Mouse (Mus musculus) hindbrain, embryonic 12.5 days (tissue): ENCODE data around the gene Palm. TPM values are rescaled to one million over a fixed set of nuclear protein-coding genes. Genes with fewer than 3 reads are reported as not detected.

Experiments
- ATAC-seq: fragments of 200-750 bp; cut with Nextera tagmentation; 2 replicates; pipeline ENCODE4 v1.8.0; 2017; ENCODE audit warnings: moderate TSS enrichment; ENCODE audit not compliant: low FRiP score
- H3K27ac ChIP-seq: fragments of 300-500 bp; sonication (generic); 2 replicates; pipeline ENCODE4 v1.5.1; 2016; ENCODE audit warnings: mild to moderate bottlenecking
- H3K27me3 ChIP-seq: fragments of 300-500 bp; sonication (generic); 2 replicates; pipeline ENCODE4 v1.6.1; 2016; ENCODE audit warnings: mild to moderate bottlenecking
- H3K36me3 ChIP-seq: fragments of 300-500 bp; sonication (generic); 2 replicates; pipeline ENCODE4 v1.6.1; 2016; ENCODE audit warnings: mild to moderate bottlenecking
- H3K4me1 ChIP-seq: fragments of 300-500 bp; sonication (generic); 2 replicates; pipeline ENCODE4 v1.6.1; 2016
- H3K4me2 ChIP-seq: fragments of 300-500 bp; sonication (generic); replicated peaks from 2 replicates; pipeline ENCODE4 v1.6.1; 2016; ENCODE audit warnings: mild to moderate bottlenecking
- H3K4me3 ChIP-seq: fragments of 300-500 bp; sonication (generic); 2 replicates; pipeline ENCODE4 v1.5.1; 2016; ENCODE audit warnings: mild to moderate bottlenecking
- H3K9ac ChIP-seq: fragments of 300-500 bp; sonication (generic); 2 replicates; pipeline ENCODE4 v1.6.1; 2016; ENCODE audit warnings: mild to moderate bottlenecking, moderate library complexity
- H3K9me3 ChIP-seq: fragments of 300-500 bp; sonication (generic); replicated peaks from 2 replicates; pipeline ENCODE4 v1.6.1; 2016; ENCODE audit warnings: mild to moderate bottlenecking
- WGBS: fragments of 180-500 bp; shearing (Covaris S2); methylation state at CpG from one replicate; pipeline ENCODE4 v1.1.7; 2016; 5-methylcytosine and 5-hydroxymethylcytosine counted together
- polyA plus RNA-seq: library from polyadenylated mRNA; unstranded; fragments of >200 nt; fragmentation: Nextera tagmentation; extraction: Ambion mirVana; gene quantifications from 2 replicates; pipeline ENCODE4 v1.2.1, GENCODE M21; 2016

Gene Palm
- polyA plus RNA-seq, 1 experiment from 2014 or later, result 198 TPM

DNA sequence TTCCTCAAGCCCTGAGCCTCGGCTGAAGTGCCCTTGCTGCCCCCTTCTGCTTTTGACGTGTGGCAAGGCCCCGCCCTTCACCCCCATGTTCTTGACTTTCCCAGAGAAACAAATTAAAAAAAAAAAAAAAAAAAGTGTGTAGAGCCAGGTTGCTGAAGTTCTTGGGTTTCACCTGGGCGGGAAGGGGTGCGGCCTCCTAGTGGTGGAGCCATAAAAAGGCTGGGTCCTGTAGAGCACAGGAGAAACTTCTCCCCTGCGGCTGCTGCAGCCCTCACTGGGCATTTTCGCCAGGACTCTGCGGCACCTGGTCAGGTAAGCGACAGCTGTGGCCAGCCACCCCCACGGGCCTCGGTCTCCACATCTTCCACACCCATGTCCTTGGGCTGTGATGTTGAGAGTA is 27.4 kb downstream of the Palm start, which contains the start of gene Misp:
Misp (plus strand) TSS at position 208 of the 400 bp plus-strand sequence.
- no peak within 1 kb of the TSS for H3K4me2 ChIP-seq
- no peak within 1 kb of the TSS for H3K9ac ChIP-seq
- H3K4me1 ChIP-seq, result peaks cover 24% of the 10 kb centered on the region
- no peaks in the 10 kb centered on the region for H3K9me3 ChIP-seq
- 71% methylated on average over 11 of the region's 11 CpGs for WGBS
- H3K4me3 ChIP-seq, result no peak within 1 kb of the TSS
- ATAC-seq, result no peak
- H3K27me3 ChIP-seq, result no peaks in the 10 kb centered on the region; the same call in 1 of the 2 replicates
- no peak within 1 kb of the TSS for H3K27ac ChIP-seq
- H3K36me3 ChIP-seq, result peaks cover 50% of the 10 kb centered on the region

DNA sequence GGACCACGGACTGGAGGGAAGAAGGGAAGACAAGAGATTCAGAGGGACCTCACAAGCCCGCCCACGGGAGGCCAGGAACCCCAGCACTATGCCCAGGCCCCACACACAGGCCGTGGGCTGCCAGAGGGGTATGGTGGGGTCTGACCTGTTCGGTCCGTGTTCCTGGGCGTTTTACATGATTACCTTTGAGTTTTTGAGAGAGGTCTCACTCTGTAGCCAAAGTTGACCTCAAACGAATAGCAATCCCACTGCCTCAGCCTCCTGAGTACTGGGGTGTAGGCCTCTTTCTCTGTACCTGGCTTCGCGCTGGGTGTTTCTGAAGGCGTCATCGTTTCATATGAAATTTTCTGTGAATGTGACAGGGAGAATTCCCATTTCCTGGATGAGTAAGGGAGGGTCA is 28.4 kb downstream of the Palm start:
- 86% methylated on average over 12 of the region's 12 CpGs for WGBS
- H3K4me3 ChIP-seq, result no peak overlapping the region
- H3K27me3 ChIP-seq, result no peaks in the 10 kb centered on the region; the same call in 1 of the 2 replicates
- H3K9ac ChIP-seq, result no peak overlapping the region
- no peak overlapping the region for H3K4me2 ChIP-seq
- no peak for ATAC-seq
- no peaks in the 10 kb centered on the region for H3K9me3 ChIP-seq
- H3K27ac ChIP-seq, result no peak overlapping the region
- H3K4me1 ChIP-seq, result peaks cover 24% of the 10 kb centered on the region
- peaks cover 40% of the 10 kb centered on the region for H3K36me3 ChIP-seq

DNA sequence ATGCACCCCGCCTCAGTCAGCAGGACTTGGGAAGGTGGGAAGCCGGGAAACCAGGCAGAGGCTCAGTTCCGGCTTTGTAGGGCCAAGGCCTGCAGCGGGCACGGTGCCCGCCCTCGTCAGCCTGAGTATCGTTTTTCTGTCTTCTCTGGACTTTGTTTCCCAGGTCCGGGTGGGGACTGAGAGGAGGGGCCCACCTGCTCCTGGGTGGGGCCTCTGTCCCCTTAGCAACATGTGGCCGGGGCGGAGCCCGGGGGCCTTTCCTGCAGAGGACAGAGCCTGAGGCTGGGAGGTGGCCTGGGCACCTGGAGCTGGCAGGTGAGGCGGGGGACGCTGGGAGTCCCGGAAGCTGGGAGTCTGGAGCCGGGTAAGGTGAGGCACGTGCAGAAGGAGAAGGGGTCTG is 29.0 kb downstream of the Palm start:
- H3K9me3 ChIP-seq, result 0 out of 2 replicates have a peak, but pooled peaks cover 3% of the 10 kb centered on the region
- no peak overlapping the region for H3K4me3 ChIP-seq
- 0 out of 2 replicates have a peak overlapping the region, but pooled peaks have one; percentile 4 for H3K4me2 ChIP-seq
- H3K27ac ChIP-seq, result 0 out of 2 replicates have a peak overlapping the region, but pooled peaks have one; percentile 25
- no peak overlapping the region for H3K9ac ChIP-seq
- peaks cover 36% of the 10 kb centered on the region for H3K36me3 ChIP-seq
- H3K4me1 ChIP-seq, result peaks cover 23% of the 10 kb centered on the region
- 39% methylated on average over 17 of the region's 17 CpGs for WGBS
- H3K27me3 ChIP-seq, result no peaks in the 10 kb centered on the region; the same call in 1 of the 2 replicates
- peak; percentile 11; the same call in 1 of the 2 replicates for ATAC-seq

DNA sequence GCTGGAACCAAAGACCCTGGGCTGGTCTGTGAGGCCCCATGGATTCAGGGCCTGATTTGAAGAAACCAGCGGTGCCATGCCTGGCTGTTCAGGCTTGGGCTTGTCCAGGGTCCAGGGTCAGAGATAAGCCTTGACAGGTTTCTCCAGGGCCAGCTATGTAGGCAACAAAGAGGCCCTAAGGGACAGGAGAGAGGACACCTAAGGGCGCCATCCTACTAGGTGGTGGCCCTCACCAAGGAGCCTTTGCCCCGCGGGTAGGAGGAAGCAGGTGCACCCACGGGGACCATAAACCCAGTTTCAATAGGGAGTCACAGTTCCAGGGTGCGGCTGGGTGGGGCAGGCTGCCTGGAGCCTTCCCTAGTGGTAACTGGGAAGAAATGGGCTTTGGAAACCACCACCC is 29.6 kb downstream of the Palm start:
- Histone ChIP-seq H3K4me3 (no peak overlapping the region), H3K9me3 (0 out of 2 replicates have a peak, but pooled peaks cover 3% of the 10 kb centered on the region), H3K27ac (no peak overlapping the region), H3K9ac (no peak overlapping the region), H3K4me1 (peaks cover 20% of the 10 kb centered on the region), H3K27me3 (no peaks in the 10 kb centered on the region; the same call in 1 of the 2 replicates), H3K36me3 (peaks cover 31% of the 10 kb centered on the region), H3K4me2 (no peak overlapping the region)
- 77% methylated on average over 6 of the region's 6 CpGs for WGBS
- no peak for ATAC-seq

DNA sequence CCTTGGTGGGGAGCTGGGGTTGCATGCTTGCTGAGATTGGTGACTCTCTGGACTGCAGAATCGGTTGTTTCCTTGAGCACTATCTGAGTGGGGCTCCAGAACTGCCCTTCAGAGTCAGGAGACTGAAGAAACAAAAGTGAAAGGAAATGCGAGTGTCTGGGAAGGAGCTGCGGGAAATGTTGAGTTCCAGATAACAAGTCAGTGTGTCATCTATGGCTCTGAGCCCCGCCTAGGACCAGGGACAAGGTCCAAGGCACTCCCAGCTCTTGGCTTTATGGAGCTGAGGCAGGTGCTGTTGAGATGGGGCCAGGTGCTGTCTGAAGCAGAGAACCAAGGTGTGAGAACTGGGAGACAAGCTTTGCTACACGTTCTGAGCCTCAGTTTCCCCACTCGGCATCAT is 31.0 kb downstream of the Palm start:
- WGBS, result 82% methylated on average over 6 of the region's 6 CpGs
- Histone ChIP-seq H3K36me3 (peaks cover 17% of the 10 kb centered on the region), H3K27ac (no peak overlapping the region), H3K9me3 (0 out of 2 replicates have a peak, but pooled peaks cover 3% of the 10 kb centered on the region), H3K4me2 (no peak overlapping the region), H3K4me1 (peaks cover 13% of the 10 kb centered on the region), H3K9ac (no peak overlapping the region), H3K4me3 (no peak overlapping the region), H3K27me3 (no peaks in the 10 kb centered on the region; the same call in 1 of the 2 replicates)
- no peak; the same call in 1 of the 2 replicates for ATAC-seq

DNA sequence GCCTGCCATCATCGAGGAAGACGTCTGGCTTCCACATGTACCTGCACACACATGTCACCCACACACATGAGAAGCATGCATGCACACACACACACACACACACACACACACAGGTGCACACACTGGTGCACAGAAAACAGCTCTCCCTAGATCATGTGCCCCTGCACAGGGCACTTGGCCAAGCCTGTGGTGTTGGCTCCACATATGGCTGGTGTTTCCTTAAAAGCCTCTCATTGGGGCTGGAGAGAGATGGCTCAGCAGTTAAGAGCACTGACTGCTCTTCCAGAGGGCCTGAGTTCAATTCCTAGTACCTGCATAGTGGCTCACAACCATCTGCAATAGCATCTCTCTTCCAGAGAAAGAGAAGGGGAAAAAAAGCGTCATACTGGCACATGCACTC is 38.2 kb downstream of the Palm start:
- H3K4me1 ChIP-seq, result no peaks in the 10 kb centered on the region
- H3K36me3 ChIP-seq, result no peaks in the 10 kb centered on the region
- H3K4me2 ChIP-seq, result no peak overlapping the region
- 90% methylated on average over 3 of the region's 3 CpGs for WGBS
- no peaks in the 10 kb centered on the region for H3K27me3 ChIP-seq
- no peak for ATAC-seq
- no peak overlapping the region for H3K4me3 ChIP-seq
- H3K9me3 ChIP-seq, result 0 out of 2 replicates have a peak, but pooled peaks cover 3% of the 10 kb centered on the region
- no peak overlapping the region for H3K9ac ChIP-seq
- no peak overlapping the region for H3K27ac ChIP-seq

DNA sequence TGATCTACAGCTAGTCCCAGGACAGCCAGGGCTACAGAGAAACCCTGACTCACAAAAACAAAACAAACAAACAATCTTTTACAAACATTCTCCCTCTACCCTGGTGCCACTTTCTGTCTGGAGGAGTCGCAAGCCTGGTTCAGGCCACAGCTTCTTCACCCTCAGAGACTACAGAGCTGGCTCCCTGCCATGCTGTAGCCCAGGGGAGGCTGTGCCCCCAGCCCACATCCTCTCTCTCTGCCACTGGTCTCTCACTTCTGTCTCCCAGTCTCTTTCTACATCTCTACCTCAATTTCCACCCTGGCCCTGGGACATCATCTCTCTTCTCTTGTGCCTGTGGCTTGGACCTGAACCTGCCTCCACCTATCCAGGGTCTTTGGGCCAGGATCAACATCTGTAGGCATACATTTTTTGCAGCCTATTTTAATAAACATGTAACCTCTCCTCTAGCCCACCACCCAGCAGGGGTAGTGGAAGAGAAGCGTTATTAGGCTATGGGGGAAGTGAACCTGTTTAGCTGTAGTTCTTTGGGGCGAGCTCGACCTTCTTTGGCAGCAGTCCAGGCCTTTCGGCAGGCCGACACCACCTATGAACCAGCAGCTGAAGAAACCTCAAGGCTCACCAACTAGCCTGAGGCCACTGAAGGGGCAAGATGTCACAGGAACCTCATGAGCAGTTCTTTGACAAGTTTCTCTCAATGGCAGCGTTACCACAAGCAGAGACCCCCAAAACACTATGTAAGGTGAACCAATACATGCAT is 38.8 kb downstream of the Palm start:
- Histone ChIP-seq H3K9ac (no peak overlapping the region), H3K4me2 (no peak overlapping the region)

DNA sequence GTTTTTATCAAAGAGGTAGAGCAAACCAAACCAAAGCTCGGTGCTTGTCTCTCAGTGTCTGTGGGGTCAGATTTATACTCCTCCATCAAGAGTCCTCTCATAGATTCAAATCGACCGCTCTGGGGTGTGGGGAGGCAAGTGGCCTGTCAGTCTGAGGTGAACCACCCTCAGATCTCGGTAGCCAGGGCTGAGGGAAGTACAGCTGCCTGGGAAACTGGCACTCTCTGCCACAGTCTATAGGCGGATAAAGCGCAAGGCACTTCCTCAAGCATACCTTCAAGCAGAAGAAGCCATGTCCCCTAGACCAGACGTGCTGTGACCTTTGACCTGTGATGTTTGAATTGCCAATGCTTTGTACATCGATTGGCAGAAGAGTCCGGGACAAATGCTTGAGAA is 39.4 kb downstream of the Palm start:
- Histone ChIP-seq H3K4me2 (no peak overlapping the region), H3K27me3 (no peaks in the 10 kb centered on the region), H3K9me3 (no peaks in the 10 kb centered on the region), H3K4me1 (no peaks in the 10 kb centered on the region), H3K9ac (no peak overlapping the region), H3K36me3 (no peaks in the 10 kb centered on the region), H3K27ac (no peak overlapping the region), H3K4me3 (no peak overlapping the region)
- WGBS, result 75% methylated on average over 9 of the region's 9 CpGs
- ATAC-seq, result no peak

More for the DNA sequence above, 38.8 kb downstream of the Palm start:
- H3K27me3 ChIP-seq, result no peaks in the 10 kb centered on the region
- WGBS, result 73% methylated on average over 7 of the region's 7 CpGs
- H3K36me3 ChIP-seq, result no peaks in the 10 kb centered on the region
- H3K4me3 ChIP-seq, result no peak overlapping the region
- 0 out of 2 replicates have a peak, but pooled peaks cover 1% of the 10 kb centered on the region for H3K9me3 ChIP-seq
- ATAC-seq, result no peak
- H3K27ac ChIP-seq, result no peak overlapping the region
- H3K4me1 ChIP-seq, result no peaks in the 10 kb centered on the region

DNA sequence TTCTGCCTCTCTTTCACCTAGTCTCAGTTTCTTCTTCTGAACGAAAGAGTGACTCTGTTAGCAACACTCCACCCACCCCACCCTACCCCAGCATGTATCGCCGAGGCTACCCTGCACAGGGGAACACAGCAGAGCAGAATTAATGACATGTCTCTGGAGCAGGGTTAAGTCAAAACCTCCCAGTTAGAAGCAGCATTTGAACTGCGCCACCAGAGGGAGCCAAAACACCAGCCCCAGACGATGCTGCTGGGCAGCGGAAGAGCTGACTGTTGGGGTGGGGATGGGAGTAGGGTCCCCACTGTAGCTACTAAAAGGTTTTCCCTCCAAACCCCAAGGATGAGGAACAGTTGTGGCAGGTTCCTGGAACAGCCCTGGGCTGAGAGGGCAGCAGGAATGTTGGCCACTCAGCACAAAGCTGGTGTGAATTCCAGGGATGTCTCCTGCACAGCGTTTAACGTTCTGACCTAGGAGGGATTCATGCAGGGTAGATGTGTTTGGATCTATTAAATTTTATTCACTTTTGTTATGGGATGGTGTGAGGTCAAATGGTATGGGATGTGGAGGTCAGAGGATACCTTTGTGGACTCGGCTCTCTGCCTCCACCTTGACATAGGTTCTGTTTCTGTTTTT is 41.5 kb downstream of the Palm start:
- H3K27ac ChIP-seq, result no peak overlapping the region
- ATAC-seq, result peak; percentile 60
- no peak overlapping the region for H3K4me2 ChIP-seq
- H3K4me1 ChIP-seq, result no peaks in the 10 kb centered on the region
- H3K4me3 ChIP-seq, result no peak overlapping the region
- no peaks in the 10 kb centered on the region for H3K27me3 ChIP-seq
- H3K9ac ChIP-seq, result no peak overlapping the region
- no peaks in the 10 kb centered on the region for H3K9me3 ChIP-seq
- 29% methylated on average over 9 of the region's 9 CpGs for WGBS
- no peaks in the 10 kb centered on the region for H3K36me3 ChIP-seq

DNA sequence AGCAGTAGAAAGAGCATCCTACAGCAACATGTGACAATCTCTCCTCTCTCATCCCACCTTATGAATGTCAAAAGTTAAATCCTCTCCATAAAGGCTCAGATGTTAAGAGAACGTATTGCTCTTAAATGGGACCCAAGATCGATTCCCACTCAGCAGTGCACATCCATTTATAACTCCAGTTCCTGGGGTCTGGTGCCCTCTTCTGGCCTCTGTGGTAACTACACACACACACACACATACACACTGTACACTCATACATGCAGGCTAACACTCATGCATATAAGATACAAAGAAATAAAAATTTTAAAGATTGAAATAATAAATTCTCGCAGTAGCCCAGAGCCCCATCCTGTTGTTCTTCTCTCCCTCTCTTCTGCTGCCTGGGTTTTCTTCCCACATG is 43.5 kb downstream of the Palm start:
- Histone ChIP-seq H3K4me1 (peaks cover 13% of the 10 kb centered on the region), H3K4me3 (no peak overlapping the region), H3K27ac (no peak overlapping the region), H3K9ac (no peak overlapping the region), H3K27me3 (no peaks in the 10 kb centered on the region), H3K9me3 (no peaks in the 10 kb centered on the region), H3K36me3 (no peaks in the 10 kb centered on the region), H3K4me2 (no peak overlapping the region)
- no peak for ATAC-seq
- 93% methylated on average over 3 of the region's 3 CpGs for WGBS

DNA sequence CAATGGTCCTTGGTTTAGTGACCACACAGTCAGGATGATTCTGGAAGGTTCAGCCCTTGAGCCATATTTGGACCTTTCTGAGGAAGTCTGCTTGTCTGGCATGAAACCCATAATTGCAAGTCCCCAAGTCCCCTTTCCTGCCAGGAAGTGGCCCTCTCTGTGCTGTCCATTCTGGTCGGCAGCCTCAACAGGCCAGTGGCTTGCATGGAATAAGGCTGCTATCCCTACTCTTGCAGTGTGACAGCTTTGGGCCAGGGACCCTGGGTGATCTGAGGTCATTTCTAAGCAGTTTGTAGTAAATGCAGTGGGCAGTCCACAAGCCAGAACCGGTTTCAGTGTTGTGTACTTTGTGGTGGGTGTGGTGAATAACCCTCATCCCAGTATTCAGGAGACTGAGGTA is 44.8 kb downstream of the Palm start:
- Histone ChIP-seq H3K27ac (no peak overlapping the region), H3K4me1 (peaks cover 20% of the 10 kb centered on the region), H3K27me3 (no peaks in the 10 kb centered on the region), H3K9ac (no peak overlapping the region), H3K36me3 (no peaks in the 10 kb centered on the region), H3K4me2 (no peak overlapping the region), H3K4me3 (no peak overlapping the region), H3K9me3 (no peaks in the 10 kb centered on the region)
- no peak for ATAC-seq
- WGBS, result 67% methylated on average over 2 of the region's 2 CpGs

DNA sequence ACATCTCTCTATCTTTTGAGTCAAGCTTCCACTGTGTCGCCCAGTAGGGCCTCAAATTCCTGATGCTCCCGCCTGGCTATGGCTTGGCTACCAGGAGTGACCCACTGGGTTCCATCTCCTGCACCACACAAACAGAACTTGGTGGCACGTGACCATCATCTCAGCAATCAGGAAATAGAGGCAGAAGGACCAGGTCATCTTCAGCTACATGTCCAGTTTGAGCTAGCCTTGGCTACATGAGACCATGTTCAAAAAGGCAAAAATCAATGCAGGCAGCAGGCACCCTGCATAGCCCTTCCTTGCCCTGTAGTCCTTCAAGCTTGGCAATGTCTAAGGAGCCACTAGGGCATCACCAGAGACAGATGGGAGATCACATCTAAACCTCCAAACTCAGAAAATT is 46.7 kb downstream of the Palm start:
- no peaks in the 10 kb centered on the region for H3K36me3 ChIP-seq
- H3K9ac ChIP-seq, result no peak overlapping the region
- ATAC-seq, result no peak
- no peaks in the 10 kb centered on the region for H3K27me3 ChIP-seq
- 0 out of 2 replicates have a peak overlapping the region, but pooled peaks have one; percentile 53 for H3K4me2 ChIP-seq
- H3K9me3 ChIP-seq, result no peaks in the 10 kb centered on the region
- H3K27ac ChIP-seq, result peak overlapping the region; percentile 69
- 87% methylated on average over 3 of the region's 3 CpGs for WGBS
- peaks cover 27% of the 10 kb centered on the region for H3K4me1 ChIP-seq
- peak overlapping the region; percentile 17; the same call in 1 of the 2 replicates for H3K4me3 ChIP-seq
